ENCODE assay signal across 15 mouse cellular contexts in genomic region chr17:79109576-79109975, GRCm38 (mm10). TPM values are rescaled to one million over a fixed set of nuclear protein-coding genes. Genes with fewer than 3 reads are reported as not detected.
A peak's percentile ranks its signal among the peaks of the same experiment; 100 is the strongest.
DNase-seq lines count a peak whose midpoint lies in the region; ATAC-seq lines count a peak whose summit lies in the region.
"Had no signal": no experiment of that assay in that cellular context is flagged by ENCODE, and none has a peak within 500 bp of the region (broad histone marks: within the 10 kb centered on the region; RNA-seq: fewer than 3 reads in every experiment).

No protein-coding gene starts in this region.

- no peak for ATAC-seq in monocyte, adult 5-6 weeks (replicated peaks; ENCODE audit: insufficient number of reproducible peaks, low FRiP score, low TSS enrichment, poor library complexity, severe bottlenecking)
- ATAC-seq: forebrain, embryonic 13.5 days; forebrain, embryonic 16.5 days had no signal

- peak; percentile 43 to 80 for DNase-seq in adrenal gland, adult (ENCODE audit: inconsistent age in 2 of 2, low spot score in 1 of 2)
- DNase-seq in adrenal gland, postnatal 4 days (ENCODE audit: low spot score in 2 of 2) = no peak
- peak; percentile 80 for DNase-seq in heart, adult 11 months
- DNase-seq in heart, adult 8-10 months (ENCODE audit: low spot score) = no peak
- peak; percentile 17 for DNase-seq in adrenal gland, postnatal 14 days
- DNase-seq in B cell, adult 2 months = no peak
- DNase-seq: cerebellum, adult 11-12 months; cerebellum, adult 2 months; cerebellum, adult 9-10 months; cerebellum, postnatal 10 days; cerebellum, postnatal 25 days had no signal

RNA-seq across cellular contexts. Expression of gene Qpct, which starts 57.9 kb away (rescaled TPM):
- total RNA-seq in adrenal gland, postnatal 4 days (2021) = 10 to 100 TPM; 10.5 to 20.1 TPM
- 1 to 10 TPM; 3.7 to 4.7 (median 4.5) TPM for total RNA-seq in heart, adult 8-10 months (2022)
- 9.2 and 13.0 TPM in 2 replicates for total RNA-seq in adrenal gland, postnatal 14 days (2021)
- 4.3 to 7.2 TPM (median 6.2 TPM) in 3 replicates for total RNA-seq in monocyte, adult 5-6 weeks (2017)
- total RNA-seq: MEL had no signal

Comparison
In these comparisons a context has a peak if more than half of its experiments do, and no peak if none do; other contexts are left out.
1. DNase-seq: peak in adrenal gland, adult (2 of 2), heart, adult 11 months (single experiment) and adrenal gland, postnatal 14 days (single experiment); none in adrenal gland, postnatal 4 days (0 of 2), heart, adult 8-10 months (single experiment) and B cell, adult 2 months (0 of 2).